Mouse (Mus musculus) heart, adult 8-10 months (tissue): ENCODE results near the gene Pus7. TPM values are rescaled to one million over a fixed set of nuclear protein-coding genes. Genes with fewer than 3 reads are reported as not detected.

Experiments used
- DNase-seq: peaks from one replicate; pipeline ENCODE4 v3.0.0; 2022; ENCODE audit warnings: low spot score
- total RNA-seq, 4 experiments: library from RNA; stranded (reverse); gene quantifications; 2 replicates each; pipeline ENCODE4 v1.2.4; 2022

The Pus7 gene
- total RNA-seq, result 1 to 10 TPM; 8.6 to 9.7 (median 9.1) TPM

GRCm38 (mm10) chr5:23782931-23783877 lies at the start of gene Pus7:
TSS of gene Pus7 (minus strand) at chr5:23783711.
- peak; percentile 73 for DNase-seq

- no peak for DNase-seq
These were observed 47.6 kb upstream of the Pus7 start for GRCm38 (mm10) chr5:23830897-23831752.

GRCm38 (mm10) chr5:23826321-23827004 lies 43.0 kb upstream of the Pus7 start:
- peak; percentile 41 for DNase-seq

DNA sequence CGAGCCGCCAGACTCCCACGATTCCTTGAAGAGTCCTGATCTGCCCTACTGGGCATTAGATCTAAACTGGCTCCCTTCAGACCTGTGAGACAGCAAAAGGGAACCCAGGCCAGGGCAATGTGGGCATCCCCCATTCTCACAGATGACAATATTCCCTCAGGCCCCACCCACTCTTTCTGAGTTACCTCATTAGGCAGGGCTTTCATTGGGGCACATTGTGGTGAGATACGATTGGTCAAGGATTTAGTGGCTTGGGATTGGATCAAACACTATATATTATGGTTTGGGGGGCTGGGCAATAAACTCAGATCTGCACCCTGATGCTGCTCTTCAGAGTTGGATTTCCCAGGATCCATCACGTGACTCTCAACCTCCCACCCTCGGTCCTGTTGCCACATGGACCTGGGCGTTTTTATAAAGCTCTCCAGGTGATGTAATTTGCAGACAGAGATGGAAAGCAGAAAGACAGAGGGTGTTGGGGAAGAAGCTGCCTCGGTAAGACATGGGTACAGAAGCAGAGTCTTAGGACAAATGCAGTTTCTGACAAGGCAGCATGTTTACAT lies 40.7 kb upstream of the Pus7 start:
- no peak for DNase-seq

- DNase-seq, result no peak
These were observed 38.8 kb upstream of the Pus7 start for GRCm38 (mm10) chr5:23822306-23822705.

GRCm38 (mm10) chr5:23816681-23817080 lies 33.2 kb upstream of the Pus7 start:
- no peak for DNase-seq

DNA sequence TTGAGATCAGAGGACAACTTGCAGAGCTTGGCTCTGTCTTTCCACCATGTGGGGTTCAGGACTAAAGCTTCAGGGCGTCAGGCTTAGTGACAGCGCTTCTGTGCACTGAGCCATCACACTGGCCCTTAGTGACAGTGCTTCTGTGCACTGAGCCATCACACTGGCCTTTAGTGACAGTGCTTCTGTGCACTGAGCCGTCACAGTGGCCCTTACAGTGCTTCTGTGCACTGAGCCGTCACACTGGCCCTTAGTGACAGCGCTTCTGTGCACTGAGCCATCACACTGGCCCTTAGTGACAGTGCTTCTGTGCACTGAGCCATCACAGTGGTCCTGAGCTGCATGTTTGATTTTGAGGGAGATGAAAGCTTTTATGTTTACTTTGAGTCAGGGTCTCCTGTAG lies 31.3 kb upstream of the Pus7 start:
- no peak for DNase-seq

- no peak for DNase-seq
These were observed 9.2 kb upstream of the Pus7 start for GRCm38 (mm10) chr5:23792726-23793125.

GRCm38 (mm10) chr5:23789078-23789612 lies 5.6 kb upstream of the Pus7 start:
- no peak for DNase-seq

DNA sequence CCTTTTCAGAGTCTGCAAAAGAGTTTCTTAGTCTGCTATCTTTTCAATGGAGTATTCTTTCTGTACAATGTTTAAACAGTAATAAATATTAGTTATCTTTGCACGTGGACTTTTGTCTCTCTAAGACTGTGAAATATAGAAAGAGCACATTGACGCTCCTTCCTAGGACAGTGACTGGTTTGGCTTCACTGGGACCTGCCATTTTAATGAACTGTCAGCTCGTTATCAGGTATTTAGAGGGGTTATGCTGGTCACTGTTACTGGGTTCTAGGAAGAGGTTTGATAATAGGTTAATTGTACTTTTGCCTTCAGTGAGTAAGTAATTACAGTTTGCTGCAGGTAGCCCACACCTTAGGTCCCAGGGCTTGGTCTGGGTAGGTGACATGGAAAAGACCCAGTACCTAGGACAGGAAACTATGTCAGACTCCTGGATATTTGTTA lies 4.9 kb upstream of the Pus7 start:
- no peak for DNase-seq

DNA sequence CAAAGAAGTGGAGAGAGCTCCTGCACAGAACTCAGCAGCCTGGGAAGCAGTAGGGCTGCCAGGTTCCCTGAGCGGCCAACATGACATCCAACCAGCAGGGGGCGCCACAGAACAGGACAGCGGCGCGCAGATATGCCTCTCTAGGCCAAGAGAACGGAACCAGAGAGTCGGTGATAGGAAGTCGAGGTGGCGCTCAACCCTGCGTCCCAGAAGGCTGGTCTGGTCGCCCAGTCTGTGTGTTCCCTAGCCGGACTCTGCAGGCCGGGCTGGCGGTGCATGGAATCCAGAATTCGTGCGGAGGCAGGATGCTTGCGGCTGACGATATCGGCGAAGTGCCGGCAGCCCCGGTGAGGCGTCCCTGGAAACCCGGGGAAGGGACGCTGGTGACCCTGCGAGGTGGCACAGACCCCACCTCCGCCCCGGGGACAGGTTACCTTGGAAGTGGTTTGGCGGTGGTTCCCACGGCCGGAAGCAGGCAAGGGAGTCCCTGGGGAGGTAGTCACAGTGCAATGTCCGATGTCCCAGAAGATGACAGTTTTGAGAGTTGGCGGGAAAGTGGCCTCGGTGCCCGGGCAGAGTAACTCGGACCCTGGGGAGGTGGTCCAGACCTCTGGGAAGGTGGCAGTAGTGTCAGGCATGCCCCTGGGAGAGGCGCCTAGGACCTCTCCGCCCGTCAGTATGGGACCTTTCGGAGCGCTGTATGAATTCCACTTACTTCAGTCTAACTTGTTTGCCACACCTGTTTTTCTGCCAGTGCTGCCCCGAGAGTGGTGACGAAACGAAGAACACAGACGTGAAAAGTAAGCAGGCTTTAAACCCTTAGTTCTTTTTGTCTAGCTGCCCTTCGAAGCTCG lies 4.3 kb upstream of the Pus7 start, which contains the start of gene Rint1:
Gene Rint1, plus strand, starts transcription at position 176 of the 854 bp plus-strand sequence.
- DNase-seq, result peak; percentile 96

GRCm38 (mm10) chr5:23782051-23782810 lies 1.3 kb downstream of the Pus7 start:
- DNase-seq, result no peak

GRCm38 (mm10) chr5:23781172-23781571 lies 2.3 kb downstream of the Pus7 start:
- no peak for DNase-seq

GRCm38 (mm10) chr5:23780516-23780915 lies 3.0 kb downstream of the Pus7 start:
- DNase-seq, result no peak

- DNase-seq, result no peak
These were observed 9.3 kb downstream of the Pus7 start for GRCm38 (mm10) chr5:23774186-23774585.

GRCm38 (mm10) chr5:23771105-23771504 lies 12.4 kb downstream of the Pus7 start:
- no peak for DNase-seq

- no peak for DNase-seq
These were observed 19.0 kb downstream of the Pus7 start for GRCm38 (mm10) chr5:23764557-23764956.

- DNase-seq, result no peak
These were observed 21.0 kb downstream of the Pus7 start for GRCm38 (mm10) chr5:23762531-23762930.

GRCm38 (mm10) chr5:23758633-23759032 lies 24.9 kb downstream of the Pus7 start:
- peak; percentile 24 for DNase-seq
